Mouse (Mus musculus) kidney, embryonic 16.5 days (tissue): ENCODE results near the gene Satb1. TPM values are rescaled to one million over a fixed set of nuclear protein-coding genes. Genes with fewer than 3 reads are reported as not detected.

Experiments used
- ATAC-seq: fragments of 200-750 bp; cut with Nextera tagmentation; 2 replicates; pipeline ENCODE4 v1.8.0; 2017; ENCODE audit warnings: moderate TSS enrichment; ENCODE audit not compliant: low FRiP score, low TSS enrichment
- H3K27ac ChIP-seq: fragments of 300-500 bp; sonication (generic); 2 replicates; pipeline ENCODE4 v1.5.1; 2014; ENCODE audit warnings: low read length
- H3K27me3 ChIP-seq: fragments of 300-500 bp; sonication (generic); 2 replicates; pipeline ENCODE4 v1.6.1; 2014; ENCODE audit warnings: low read length, control low read depth, mixed read lengths; ENCODE audit not compliant: insufficient read depth
- H3K36me3 ChIP-seq: fragments of 300-500 bp; sonication (generic); 2 replicates; pipeline ENCODE4 v1.6.1; 2014; ENCODE audit warnings: low read length, control low read depth, mixed read lengths; ENCODE audit not compliant: insufficient read depth
- H3K4me1 ChIP-seq: fragments of 300-500 bp; sonication (generic); 2 replicates; pipeline ENCODE4 v1.6.1; 2014; ENCODE audit warnings: low read length, control low read depth, mixed read lengths; ENCODE audit not compliant: insufficient read depth
- H3K4me2 ChIP-seq: fragments of 300-500 bp; sonication (generic); replicated peaks from 2 replicates; pipeline ENCODE4 v1.6.1; 2014; ENCODE audit warnings: low read depth, low read length
- H3K4me3 ChIP-seq: fragments of 300-500 bp; sonication (generic); 2 replicates; pipeline ENCODE4 v1.5.1; 2014; ENCODE audit warnings: mild to moderate bottlenecking, low read length
- H3K9ac ChIP-seq: fragments of 300-500 bp; sonication (generic); replicated peaks from 2 replicates; pipeline ENCODE4 v1.6.1; 2014; ENCODE audit warnings: low read length
- H3K9me3 ChIP-seq: fragments of 300-500 bp; sonication (generic); 2 replicates; pipeline ENCODE4 v1.6.1; 2016; ENCODE audit warnings: low read length, control low read depth
- WGBS: fragments of 180-500 bp; shearing (Covaris S2); extraction: QIAGEN DNeasy Blood & Tissue Kit; methylation state at CpG from one replicate; pipeline ENCODE4 v1.1.7; 2014; 5-methylcytosine and 5-hydroxymethylcytosine counted together
- polyA plus RNA-seq: library from polyadenylated mRNA; unstranded; fragments of >200 nt; fragmentation: Nextera tagmentation; extraction: Ambion mirVana; gene quantifications from 2 replicates; pipeline ENCODE4 v1.2.1, GENCODE M21; 2015

Gene Satb1
- polyA plus RNA-seq, 1 experiment from 2014 or later, result 7.5 TPM

DNA sequence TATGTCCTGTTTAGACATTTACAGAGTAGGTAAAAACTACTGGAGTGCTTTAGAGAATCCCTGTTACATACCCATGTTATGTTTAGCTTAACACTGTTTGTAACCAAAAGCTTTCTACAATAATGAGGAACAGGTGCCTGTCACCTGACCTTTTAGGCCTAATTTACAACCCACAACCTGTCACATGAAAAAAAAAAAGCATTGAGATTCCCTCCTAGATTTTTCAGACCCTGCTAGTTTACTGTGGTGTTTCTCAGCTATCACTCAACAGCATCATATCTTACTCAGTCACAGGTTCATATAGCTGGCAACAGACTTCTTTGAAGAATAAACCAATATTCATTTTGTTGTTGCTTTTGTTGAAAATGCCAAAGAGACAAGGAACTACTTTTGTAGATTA, 3.7 kb downstream of the Satb1 start:
- H3K9me3 ChIP-seq, result no peaks in the 10 kb centered on the region
- no peak overlapping the region for H3K4me3 ChIP-seq
- no peak overlapping the region for H3K4me2 ChIP-seq
- H3K36me3 ChIP-seq, result no peaks in the 10 kb centered on the region
- no peak overlapping the region for H3K9ac ChIP-seq
- ATAC-seq, result no peak
- H3K27ac ChIP-seq, result no peak overlapping the region
- H3K27me3 ChIP-seq, result peaks cover 70% of the 10 kb centered on the region
- peaks cover 20% of the 10 kb centered on the region for H3K4me1 ChIP-seq

DNA sequence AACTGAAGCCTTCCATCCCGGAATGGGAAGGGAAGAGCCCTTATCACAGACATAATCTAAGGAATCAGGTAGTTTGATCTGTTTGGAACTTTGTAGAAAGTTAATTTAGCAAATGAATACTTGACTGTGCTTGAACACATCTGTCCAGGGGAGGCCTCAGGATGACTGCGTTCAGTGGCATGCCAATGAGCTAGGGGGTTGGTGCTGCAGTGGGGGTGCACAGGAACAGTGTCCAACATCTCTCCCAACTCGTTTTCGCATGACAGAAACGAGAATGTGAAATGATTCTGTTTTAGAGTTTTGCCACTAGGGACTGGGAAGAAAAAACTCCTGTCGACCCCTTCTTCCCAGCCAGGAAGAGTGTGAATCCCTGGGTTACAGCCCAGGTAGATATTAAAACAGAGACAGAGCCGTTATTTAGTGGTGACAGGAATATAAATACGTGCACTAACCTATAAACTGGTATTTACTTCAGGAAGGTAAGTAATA, 5.1 kb downstream of the Satb1 start:
- Histone ChIP-seq H3K9ac (no peak overlapping the region), H3K27me3 (peaks cover 56% of the 10 kb centered on the region), H3K4me3 (no peak overlapping the region), H3K4me2 (no peak overlapping the region), H3K36me3 (no peaks in the 10 kb centered on the region), H3K27ac (no peak overlapping the region), H3K9me3 (no peaks in the 10 kb centered on the region), H3K4me1 (peaks cover 10% of the 10 kb centered on the region)
- 49% methylated on average over 8 of the region's 8 CpGs for WGBS
- ATAC-seq, result no peak

DNA sequence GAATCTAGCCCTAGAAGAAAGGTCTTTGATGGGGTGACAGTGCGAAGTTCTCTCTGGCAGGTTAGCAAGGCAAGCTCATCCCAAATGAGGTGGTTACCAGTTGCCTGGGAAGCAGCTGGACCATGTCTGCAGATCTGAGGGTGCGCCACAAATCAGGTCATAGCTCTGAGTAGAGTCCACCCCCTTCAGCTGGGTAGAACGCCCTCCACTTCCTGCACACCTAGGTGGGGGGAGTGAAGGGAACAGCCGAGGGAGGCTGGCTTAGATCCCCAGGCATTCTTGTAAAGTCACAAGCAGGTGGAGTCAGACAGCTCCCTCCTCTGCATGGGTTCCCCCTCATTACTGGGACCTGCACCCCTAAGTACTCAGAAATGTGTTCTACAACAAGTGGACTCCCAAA, 6.6 kb downstream of the Satb1 start:
- 50% methylated on average over 4 of the region's 4 CpGs for WGBS
- Histone ChIP-seq H3K4me1 (peaks cover under 1% of the 10 kb centered on the region), H3K27ac (no peak overlapping the region), H3K4me3 (no peak overlapping the region), H3K36me3 (no peaks in the 10 kb centered on the region), H3K27me3 (peaks cover 46% of the 10 kb centered on the region), H3K9ac (no peak overlapping the region), H3K9me3 (no peaks in the 10 kb centered on the region), H3K4me2 (no peak overlapping the region)
- ATAC-seq, result no peak

DNA sequence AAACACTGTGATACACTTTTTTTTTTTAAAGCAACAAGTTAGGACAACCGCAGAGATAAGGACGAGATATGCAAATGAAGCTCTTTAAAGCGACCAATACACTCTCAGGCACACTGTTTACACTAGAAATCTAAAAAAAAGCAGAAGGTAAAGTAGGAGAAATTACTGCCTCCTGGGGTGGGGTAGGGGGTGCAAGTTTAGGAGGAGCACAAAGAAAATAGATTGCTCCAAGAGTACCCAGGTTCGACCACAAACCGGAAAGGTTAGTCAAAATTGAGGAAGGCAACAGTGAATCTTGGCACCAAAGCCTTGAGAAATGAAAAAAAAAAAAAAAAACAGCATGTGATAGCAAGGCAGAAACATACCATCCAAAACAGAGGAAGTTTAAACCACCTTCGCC, 18.8 kb downstream of the Satb1 start:
- WGBS, result 31% methylated on average over 6 of the region's 6 CpGs
- peaks cover 10% of the 10 kb centered on the region for H3K27me3 ChIP-seq
- no peaks in the 10 kb centered on the region for H3K36me3 ChIP-seq
- no peak overlapping the region for H3K4me3 ChIP-seq
- no peaks in the 10 kb centered on the region; the same call in 1 of the 2 replicates for H3K4me1 ChIP-seq
- no peaks in the 10 kb centered on the region for H3K9me3 ChIP-seq
- H3K9ac ChIP-seq, result no peak overlapping the region
- ATAC-seq, result no peak
- no peak overlapping the region for H3K4me2 ChIP-seq
- no peak overlapping the region for H3K27ac ChIP-seq

DNA sequence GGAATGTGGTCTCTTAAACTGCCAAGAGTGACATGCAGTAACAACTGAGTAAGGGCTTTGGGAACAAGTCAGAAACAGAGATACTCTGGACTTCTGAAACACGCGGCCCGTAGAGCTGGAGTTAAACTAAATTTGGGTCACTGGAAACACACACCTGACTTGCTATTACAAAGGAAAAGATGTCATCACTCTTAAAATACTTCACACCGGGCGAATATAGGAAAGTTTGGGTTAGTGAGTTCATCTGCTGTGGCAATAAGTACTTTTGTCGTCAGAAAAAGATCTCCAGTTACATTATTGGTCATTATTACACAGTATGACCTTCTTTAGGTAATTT, 19.3 kb downstream of the Satb1 start:
- ATAC-seq, result no peak; the same call in 1 of the 2 replicates
- peak overlapping the region; percentile 82; the same call in 1 of the 2 replicates for H3K9ac ChIP-seq
- H3K27ac ChIP-seq, result no peak overlapping the region
- H3K4me1 ChIP-seq, result no peaks in the 10 kb centered on the region; the same call in 1 of the 2 replicates
- H3K36me3 ChIP-seq, result no peaks in the 10 kb centered on the region
- 2% methylated on average over 6 of the region's 6 CpGs for WGBS
- H3K9me3 ChIP-seq, result no peaks in the 10 kb centered on the region
- H3K4me2 ChIP-seq, result peak overlapping the region; percentile 94
- H3K27me3 ChIP-seq, result peaks cover 10% of the 10 kb centered on the region
- peak overlapping the region; percentile 85 for H3K4me3 ChIP-seq

DNA sequence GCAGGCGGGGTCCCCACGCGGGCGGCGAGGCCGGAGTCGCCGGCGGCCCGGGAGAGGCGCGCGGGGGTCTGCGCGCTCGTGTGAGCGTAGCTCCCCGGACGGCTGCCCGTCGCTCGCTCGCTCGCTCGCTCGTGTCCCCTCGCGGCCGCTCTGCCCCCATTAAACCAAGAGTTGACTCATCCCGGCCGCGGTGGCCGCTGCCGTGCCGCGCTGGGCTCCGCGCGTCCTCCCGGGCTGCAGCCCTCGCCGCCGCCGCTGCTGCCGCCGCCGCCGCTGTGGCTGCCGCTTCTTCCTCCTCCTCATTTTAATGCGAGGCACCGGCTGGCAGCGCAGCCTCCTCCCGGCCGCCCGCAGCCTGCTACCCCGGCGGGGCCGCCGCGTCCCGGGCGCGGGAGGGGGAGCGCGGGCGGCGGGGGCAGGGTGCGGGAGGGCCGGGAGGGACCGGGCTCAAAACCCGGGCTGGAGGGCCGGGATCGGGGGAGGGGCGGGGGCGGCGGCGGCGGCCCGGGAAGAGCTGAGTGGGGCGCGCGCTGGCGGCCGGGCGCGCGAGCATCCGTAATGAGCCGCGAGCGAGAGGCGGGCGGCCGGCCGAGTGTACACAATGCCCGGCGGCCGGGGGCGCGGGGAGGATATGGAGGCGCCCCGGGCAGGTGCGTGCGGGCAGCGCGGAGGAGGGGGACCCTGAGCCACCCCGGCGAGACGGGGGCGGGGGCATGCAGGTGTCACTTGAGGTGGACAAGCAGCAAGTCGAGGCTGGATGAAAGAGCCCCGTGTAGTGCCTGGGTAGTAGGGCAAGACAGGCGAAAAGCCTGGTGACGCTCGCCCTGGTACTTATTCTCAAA, 19.9 kb downstream of the Satb1 start:
- ATAC-seq, result peak; percentile 87
- Histone ChIP-seq H3K9ac (peak overlapping the region; percentile 82), H3K36me3 (no peaks in the 10 kb centered on the region), H3K4me3 (peak overlapping the region; percentile 85), H3K4me1 (no peaks in the 10 kb centered on the region; the same call in 1 of the 2 replicates), H3K4me2 (peak overlapping the region; percentile 94), H3K27ac (peak overlapping the region; percentile 43; the same call in 1 of the 2 replicates), H3K27me3 (peaks cover 10% of the 10 kb centered on the region), H3K9me3 (no peaks in the 10 kb centered on the region)
- WGBS, result under 1% methylated on average over 29 of the region's 115 CpGs

DNA sequence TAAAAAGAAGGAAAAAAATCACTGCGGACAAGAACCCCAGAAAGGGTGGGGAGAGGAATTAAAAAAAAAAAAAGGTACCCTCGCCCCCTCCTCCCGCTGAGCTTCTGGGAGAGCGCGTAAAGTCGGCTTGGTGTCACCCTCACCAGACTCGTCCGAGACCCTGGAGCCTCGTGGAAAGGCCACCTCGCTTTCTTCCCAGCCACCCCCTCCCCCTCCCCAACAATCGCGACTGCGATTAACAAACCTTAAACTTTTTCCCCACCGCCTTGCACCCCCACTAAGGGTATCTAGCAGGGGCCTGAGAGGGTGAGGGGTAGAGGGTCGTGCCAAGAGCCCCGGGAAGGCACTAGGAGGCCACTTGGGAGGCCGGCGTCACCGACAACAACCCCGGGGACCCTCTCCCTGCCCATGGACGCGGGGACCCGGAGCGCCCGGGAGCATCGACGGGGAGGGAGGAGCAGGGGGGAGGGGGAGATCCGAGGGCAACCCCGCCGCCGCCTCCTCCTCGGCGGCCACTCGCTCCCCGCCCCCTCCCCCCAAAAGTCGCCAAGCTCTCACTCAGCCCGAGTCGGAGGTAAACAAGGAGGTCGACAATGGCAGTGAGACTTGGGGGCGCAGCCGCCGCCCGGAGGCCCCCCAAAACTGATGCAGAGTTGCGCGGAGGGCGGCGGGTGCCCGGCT, 20.7 kb downstream of the Satb1 start:
- H3K4me1 ChIP-seq, result no peaks in the 10 kb centered on the region; the same call in 1 of the 2 replicates
- H3K4me2 ChIP-seq, result peak overlapping the region; percentile 94
- H3K36me3 ChIP-seq, result no peaks in the 10 kb centered on the region
- peak overlapping the region; percentile 85 for H3K4me3 ChIP-seq
- peak overlapping the region; percentile 43; the same call in 1 of the 2 replicates for H3K27ac ChIP-seq
- H3K27me3 ChIP-seq, result peaks cover 10% of the 10 kb centered on the region
- no peaks in the 10 kb centered on the region for H3K9me3 ChIP-seq
- ATAC-seq, result peak; percentile 76
- 0% methylated on average over 26 of the region's 48 CpGs for WGBS
- peak overlapping the region; percentile 82 for H3K9ac ChIP-seq

DNA sequence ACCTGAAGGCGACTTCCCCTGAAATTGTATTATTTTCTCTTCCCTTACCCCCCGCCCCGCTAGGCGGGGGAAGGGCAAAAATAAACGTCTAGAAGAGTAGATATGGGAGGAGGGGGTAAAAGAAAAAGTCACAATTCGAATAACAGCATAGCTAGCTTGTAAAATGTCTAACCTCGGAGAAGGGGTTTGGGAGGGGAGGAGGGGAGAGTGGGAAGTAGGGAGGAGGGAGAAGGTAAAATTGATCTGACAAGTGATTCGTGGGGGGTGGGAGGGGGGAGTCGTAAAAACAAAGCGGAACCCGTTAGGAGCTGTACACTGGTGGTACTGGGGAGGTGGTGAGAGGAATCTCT, 21.2 kb downstream of the Satb1 start:
- Histone ChIP-seq H3K36me3 (no peaks in the 10 kb centered on the region), H3K4me1 (no peaks in the 10 kb centered on the region; the same call in 1 of the 2 replicates), H3K4me2 (peak overlapping the region; percentile 94), H3K27ac (no peak overlapping the region), H3K9ac (peak overlapping the region; percentile 82), H3K9me3 (no peaks in the 10 kb centered on the region), H3K4me3 (peak overlapping the region; percentile 85), H3K27me3 (peaks cover 7% of the 10 kb centered on the region; the same call in 1 of the 2 replicates)
- ATAC-seq, result no peak
- WGBS, result 0% methylated on average over 11 of the region's 11 CpGs

DNA sequence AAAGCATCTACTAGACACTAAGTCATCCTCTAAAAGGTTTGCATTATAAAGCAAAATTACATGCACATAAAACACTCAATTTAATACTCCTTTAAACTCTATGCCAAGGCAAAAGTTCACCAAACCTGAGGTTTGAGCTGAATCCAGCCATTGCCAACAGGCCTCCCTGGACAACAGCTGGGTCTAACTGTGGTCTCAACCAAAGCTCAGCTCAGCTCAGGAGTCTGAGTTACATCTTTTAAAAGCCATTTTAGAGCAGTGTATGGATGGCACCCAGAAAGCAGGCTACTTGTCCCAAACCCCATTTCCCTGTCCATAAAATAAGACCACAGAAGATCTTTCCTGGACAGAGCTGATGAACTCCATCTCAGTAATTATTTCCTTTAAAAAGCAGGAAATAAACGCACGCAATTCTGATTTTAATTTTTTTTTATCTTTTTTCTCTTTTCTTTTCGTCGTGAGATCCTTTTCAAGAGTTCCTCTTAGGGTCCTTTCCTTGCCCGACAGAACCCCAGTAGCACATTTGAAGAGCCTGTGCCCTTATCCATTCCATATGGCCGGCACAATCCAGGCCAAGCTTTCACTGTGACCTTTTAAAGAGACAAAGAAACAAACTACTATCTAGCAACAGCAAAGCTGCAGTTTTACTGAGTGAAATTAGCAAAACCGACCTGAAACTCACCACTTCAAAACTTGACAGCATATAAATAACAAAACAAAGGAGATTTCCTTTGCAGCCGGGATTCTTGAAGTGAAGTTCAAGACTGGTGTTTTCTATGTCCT, 21.8 kb downstream of the Satb1 start:
- peak overlapping the region; percentile 94 for H3K4me2 ChIP-seq
- H3K36me3 ChIP-seq, result no peaks in the 10 kb centered on the region
- WGBS, result 4% methylated on average over 8 of the region's 8 CpGs
- H3K27me3 ChIP-seq, result peaks cover 4% of the 10 kb centered on the region; the same call in 1 of the 2 replicates
- H3K27ac ChIP-seq, result no peak overlapping the region
- ATAC-seq, result no peak
- H3K9me3 ChIP-seq, result no peaks in the 10 kb centered on the region
- H3K9ac ChIP-seq, result peak overlapping the region; percentile 82
- no peaks in the 10 kb centered on the region; the same call in 1 of the 2 replicates for H3K4me1 ChIP-seq
- H3K4me3 ChIP-seq, result peak overlapping the region; percentile 85
